Mouse (Mus musculus) layer of hippocampus, adult 2 months (tissue): Measurements from ENCODE around the gene Olfr414. TPM values are rescaled to one million over a fixed set of nuclear protein-coding genes. Genes with fewer than 3 reads are reported as not detected.
A peak's percentile ranks its signal among the peaks of the same experiment; 100 is the strongest.

Experiments
- DNase-seq, 2 experiments: peaks; one replicate each; pipeline ENCODE4 v3.0.0; 2022; ENCODE audit warnings: low spot score in 2 of 2
- H3K27ac ChIP-seq: fragments of 200-600 bp; 2 replicates; pipeline ENCODE4 v1.8.1; 2022
- H3K4me3 ChIP-seq: fragments of 200-600 bp; 2 replicates; pipeline ENCODE4 v1.8.1; 2022; ENCODE audit warnings: mild to moderate bottlenecking
- CTCF ChIP-seq: fragments of 200-600 bp; conservative IDR thresholded peaks from 2 replicates; pipeline ENCODE4 v1.8.1; 2022; ENCODE audit warnings: antibody characterized with exemption, mild to moderate bottlenecking, moderate library complexity
- long read RNA-seq, 2 experiments: library from polyadenylated mRNA; stranded (forward); transcript quantifications; one replicate each; pipeline ENCODE4 v2.0.0; 2021; ENCODE audit warnings: borderline mapping rate in 2 of 2
- total RNA-seq, 2 experiments: library from RNA; stranded (reverse); gene quantifications; 2 replicates each; pipeline ENCODE4 v1.2.3; 2021

Olfr414 gene
- total RNA-seq, result not detected
- long read RNA-seq, experiment 1, result 0 reads
- long read RNA-seq, experiment 2, result 0 reads

DNA sequence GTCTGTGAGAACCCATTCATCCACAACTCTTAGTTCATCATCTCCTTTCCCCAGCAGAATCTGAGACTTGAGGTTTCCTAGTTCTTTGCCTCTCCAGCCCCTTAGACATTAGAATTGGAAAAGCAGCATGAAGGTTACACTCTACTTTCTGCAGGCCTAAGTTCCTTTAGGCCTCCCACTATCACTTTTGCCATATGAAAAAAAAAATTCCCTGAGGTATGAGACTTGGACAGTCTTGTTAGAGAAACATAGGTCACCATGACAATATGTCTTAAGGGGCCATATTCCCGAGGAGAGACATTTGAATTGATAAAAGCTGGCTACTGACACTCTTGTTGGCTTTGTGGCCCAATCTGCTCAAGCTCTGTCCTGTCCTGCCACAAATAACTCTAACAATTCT is at the start of gene Olfr414:
Olfr414 (plus strand) TSS at position 301 of the 400 bp plus-strand sequence.
- no peak within 1 kb of the TSS for H3K27ac ChIP-seq
- no peak within 1 kb of the TSS for H3K4me3 ChIP-seq
- no peak for TF ChIP-seq CTCF
- no peak for DNase-seq

GRCm38 (mm10) chr1:174390746-174391145 is 33.1 kb upstream of the Olfr414 start, which contains the start of gene Olfr248:
Gene Olfr248, plus strand, starts transcription at chr1:174391046.
- TF ChIP-seq CTCF, result no peak
- no peak for DNase-seq
- Histone ChIP-seq H3K27ac (no peak within 1 kb of the TSS), H3K4me3 (no peak within 1 kb of the TSS)

GRCm38 (mm10) chr1:174422959-174423358 is 905 bp upstream of the Olfr414 start:
- TF ChIP-seq CTCF, result no peak
- DNase-seq, result no peak
- no peak overlapping the region for H3K27ac ChIP-seq
- no peak overlapping the region for H3K4me3 ChIP-seq

DNA sequence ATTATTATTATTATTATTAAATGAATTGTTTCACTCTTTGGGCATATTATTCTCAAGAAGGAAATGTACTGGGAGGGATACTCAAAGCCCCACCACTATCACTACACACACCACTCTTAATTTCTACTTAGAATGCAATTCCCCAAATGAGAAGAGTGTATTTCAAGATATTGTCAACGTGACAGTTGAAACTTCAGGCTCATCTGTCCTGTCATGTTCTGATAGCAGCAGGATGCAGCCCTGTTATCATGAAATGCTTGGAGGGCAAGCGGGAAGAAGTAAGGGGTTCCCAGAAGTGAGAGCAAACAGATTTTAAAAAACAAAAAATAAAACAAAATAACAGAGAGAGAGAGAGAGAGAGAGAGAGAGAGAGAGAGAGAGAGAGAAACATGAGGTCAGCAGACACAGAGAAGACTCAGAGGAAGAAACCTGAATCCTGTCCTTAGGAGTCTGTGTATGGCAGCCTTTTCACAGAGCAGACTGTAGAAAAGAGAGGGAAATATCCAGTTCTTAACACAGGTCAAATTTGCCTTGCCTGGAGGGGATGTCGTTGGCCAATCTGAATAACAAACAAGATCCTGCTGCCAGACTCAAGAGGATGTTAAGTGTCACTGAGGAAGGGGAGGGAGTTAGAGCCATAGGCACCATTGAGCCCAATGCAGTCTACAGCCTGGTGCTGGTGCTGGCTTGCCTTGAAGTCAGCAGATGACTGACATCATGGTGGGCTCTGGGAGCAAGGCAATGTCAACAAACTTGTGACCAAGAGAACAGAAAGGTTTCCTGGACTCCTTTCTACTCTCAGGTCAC is 2.5 kb downstream of the Olfr414 start:
- Histone ChIP-seq H3K4me3 (no peak overlapping the region), H3K27ac (no peak overlapping the region)
- no peak for TF ChIP-seq CTCF
- DNase-seq, result no peak

- Histone ChIP-seq H3K27ac (no peak overlapping the region), H3K4me3 (no peak overlapping the region)
- TF ChIP-seq CTCF, result no peak
- no peak for DNase-seq
Measured at GRCm38 (mm10) chr1:174427402-174427801, 3.5 kb downstream of the Olfr414 start.

GRCm38 (mm10) chr1:174428407-174428806 is 4.5 kb downstream of the Olfr414 start:
- no peak overlapping the region for H3K27ac ChIP-seq
- TF ChIP-seq CTCF, result no peak

DNA sequence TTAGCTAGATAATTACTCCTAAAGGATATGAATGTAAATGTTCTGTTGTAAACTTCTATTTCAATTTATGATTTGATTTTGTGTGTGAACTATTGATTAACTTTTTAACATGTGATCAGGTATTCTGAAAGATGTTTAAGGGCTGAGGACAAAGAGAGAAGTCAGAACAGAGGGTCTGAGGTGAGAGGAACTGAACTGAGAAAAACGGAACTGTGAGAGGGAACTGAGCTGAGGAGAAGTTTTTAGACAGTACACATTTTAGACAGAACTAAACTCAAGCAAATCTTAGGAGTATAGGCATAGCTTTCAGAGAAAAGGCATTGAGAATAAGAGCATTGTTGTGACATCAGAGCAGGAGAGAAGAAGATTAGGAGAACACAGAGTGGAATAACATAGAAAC is 10.3 kb downstream of the Olfr414 start:
- Histone ChIP-seq H3K27ac (no peak overlapping the region), H3K4me3 (no peak overlapping the region)
- no peak for TF ChIP-seq CTCF
- no peak for DNase-seq

More at GRCm38 (mm10) chr1:174428407-174428806, 4.5 kb downstream of the Olfr414 start:
- DNase-seq, result no peak
- no peak overlapping the region for H3K4me3 ChIP-seq

DNA sequence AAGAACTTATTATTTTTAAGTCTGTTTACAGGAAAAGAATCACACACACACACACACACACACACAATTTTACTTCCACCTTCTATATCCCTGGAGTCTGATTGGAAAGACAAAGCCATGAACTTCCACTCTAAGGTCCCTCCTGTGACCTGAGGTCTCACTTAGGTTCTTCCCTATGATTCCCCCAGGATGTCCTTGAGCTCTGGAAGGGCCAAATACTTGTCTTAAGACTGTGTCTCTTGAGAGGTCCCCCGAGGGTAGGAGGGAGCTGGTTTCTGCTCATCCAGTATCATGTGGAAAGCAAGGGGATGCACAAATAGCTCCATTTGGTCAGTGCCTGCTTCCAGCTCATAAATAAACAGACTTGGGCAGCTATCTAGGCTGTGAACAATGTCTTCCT is 17.9 kb downstream of the Olfr414 start, which contains the start of gene Olfr220:
Olfr220 (plus strand) TSS at position 301 of the 400 bp plus-strand sequence.
- no peak for DNase-seq
- Histone ChIP-seq H3K27ac (no peak within 1 kb of the TSS), H3K4me3 (no peak within 1 kb of the TSS)
- no peak for TF ChIP-seq CTCF

- no peak for TF ChIP-seq CTCF
- no peak overlapping the region for H3K4me3 ChIP-seq
- no peak for DNase-seq
- H3K27ac ChIP-seq, result no peak overlapping the region
Measured at GRCm38 (mm10) chr1:174455100-174455499, 31.2 kb downstream of the Olfr414 start.

GRCm38 (mm10) chr1:174465385-174465784 is 41.5 kb downstream of the Olfr414 start:
- no peak for TF ChIP-seq CTCF
- Histone ChIP-seq H3K4me3 (no peak overlapping the region), H3K27ac (no peak overlapping the region)
- no peak for DNase-seq

DNA sequence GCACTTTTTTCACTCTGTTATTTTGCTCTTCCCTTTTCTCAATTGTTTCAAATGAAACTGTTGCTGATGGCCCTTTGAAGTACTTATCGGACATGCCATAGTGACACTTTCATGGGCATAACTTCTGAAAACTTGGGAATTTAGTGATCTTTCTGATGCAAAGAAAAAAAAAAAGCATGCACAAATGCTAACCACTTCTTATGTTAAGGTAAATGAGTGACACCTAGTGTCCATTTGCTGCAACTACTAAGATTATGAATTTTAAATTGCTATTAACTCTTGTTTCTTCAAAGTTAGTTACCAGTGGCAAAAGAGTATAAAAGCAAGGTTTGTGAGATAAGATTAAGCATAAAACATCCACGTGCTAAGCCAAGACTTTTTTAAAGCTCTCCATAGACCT is 42.4 kb downstream of the Olfr414 start:
- DNase-seq, result no peak
- H3K27ac ChIP-seq, result no peak overlapping the region
- TF ChIP-seq CTCF, result peak; percentile 86
- no peak overlapping the region for H3K4me3 ChIP-seq

DNA sequence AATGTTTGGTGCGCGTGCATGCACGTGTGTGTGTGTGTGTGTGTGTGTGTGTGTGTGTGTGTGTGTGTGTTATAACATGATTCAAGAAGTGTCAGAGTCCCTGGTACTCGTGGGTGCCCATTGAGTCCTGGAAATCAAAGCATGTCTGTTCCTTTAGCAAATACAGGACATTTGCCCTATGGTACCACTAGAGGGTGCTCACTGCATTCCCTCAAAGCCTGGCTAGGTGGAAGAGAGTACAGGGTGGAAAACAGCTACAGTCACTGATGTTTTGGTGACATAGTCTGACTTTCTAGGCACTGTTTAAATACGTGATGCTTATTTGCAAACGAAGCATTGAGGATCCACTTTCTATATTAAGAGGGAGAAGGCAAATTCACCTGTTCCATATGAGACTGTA is 45.9 kb downstream of the Olfr414 start:
- peak; percentile 62 to 65 for DNase-seq
- Histone ChIP-seq H3K27ac (no peak overlapping the region), H3K4me3 (no peak overlapping the region)
- TF ChIP-seq CTCF, result peak; percentile 83

- TF ChIP-seq CTCF, result no peak
- peak in 1 of 2 experiments; percentile 22 for DNase-seq
- Histone ChIP-seq H3K27ac (no peak overlapping the region), H3K4me3 (no peak overlapping the region)
Measured at GRCm38 (mm10) chr1:174482567-174482966, 58.7 kb downstream of the Olfr414 start.

Other genes with a start within 250 kb of the Olfr414 start
- gene Olfr419, start 172.0 kb upstream of the Olfr414 start, total RNA-seq, result not detected
- not detected for gene Mptx1, start 93.5 kb upstream of the Olfr414 start, total RNA-seq
- not detected for gene Olfr417, start 58.9 kb upstream of the Olfr414 start, total RNA-seq
- not detected for gene Olfr248, start 33.0 kb upstream of the Olfr414 start, total RNA-seq
- not detected for gene Olfr220, start 18.0 kb downstream of the Olfr414 start, total RNA-seq
- 10 to 100 TPM; 62.8 to 76.8 TPM for gene Fmn2, start 77.8 kb downstream of the Olfr414 start, total RNA-seq